Mouse (Mus musculus) liver, embryonic 14.5 days (tissue): ENCODE measurements around the gene Slc13a3.

Experiments used
- CTCF ChIP-seq: IDR thresholded peaks from 2 replicates; pipeline ENCODE4 v1.5.1; 2016; ENCODE audit warnings: antibody characterized with exemption, low read depth, control low read depth
- EP300 ChIP-seq: IDR thresholded peaks from 2 replicates; pipeline ENCODE4 v1.6.1; 2016; ENCODE audit warnings: antibody characterized with exemption, low read depth

DNA sequence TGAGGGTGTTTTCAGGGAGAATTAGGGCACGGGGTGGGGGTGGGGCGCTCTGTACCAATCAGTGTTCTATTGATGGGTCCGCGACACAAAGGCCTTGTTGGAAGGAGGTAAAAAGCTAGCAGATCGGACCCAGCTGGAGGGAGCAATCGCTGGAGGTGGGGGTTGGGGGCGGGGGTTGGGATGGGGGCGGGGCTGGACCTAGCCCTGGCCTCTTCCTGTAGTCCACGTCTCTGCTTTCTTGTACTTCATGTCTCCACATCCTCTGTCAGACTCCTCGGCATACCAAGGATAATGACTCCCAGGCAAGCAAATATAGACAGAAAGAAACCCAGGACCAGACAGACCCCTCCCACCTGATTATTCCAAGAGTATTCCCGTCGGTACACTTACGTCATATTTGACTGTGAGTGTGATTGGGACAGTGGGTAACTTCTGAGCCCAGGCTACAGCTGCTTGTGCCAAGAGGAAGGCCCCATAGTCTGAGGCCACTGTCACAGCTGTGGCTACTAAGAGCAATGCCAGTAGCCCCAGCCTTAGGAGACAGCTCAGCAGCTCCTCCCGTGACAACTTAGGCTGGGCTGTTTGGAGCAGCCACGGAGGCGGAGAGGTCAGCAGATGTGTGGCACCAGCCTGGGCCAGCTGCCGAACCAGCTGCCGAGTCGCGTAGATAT, 76.1 kb downstream of the Slc13a3 start:
- TF ChIP-seq EP300 (no peak), CTCF (no peak)
